Mouse (Mus musculus) embryo, embryonic 10.5 days (tissue): ENCODE results near the gene Abcc8.

Experiments used
- DNase-seq: peaks from one replicate; pipeline ENCODE4 v3.0.0-alpha.2; 2015; ENCODE audit warnings: low spot score

Gene Abcc8

DNA sequence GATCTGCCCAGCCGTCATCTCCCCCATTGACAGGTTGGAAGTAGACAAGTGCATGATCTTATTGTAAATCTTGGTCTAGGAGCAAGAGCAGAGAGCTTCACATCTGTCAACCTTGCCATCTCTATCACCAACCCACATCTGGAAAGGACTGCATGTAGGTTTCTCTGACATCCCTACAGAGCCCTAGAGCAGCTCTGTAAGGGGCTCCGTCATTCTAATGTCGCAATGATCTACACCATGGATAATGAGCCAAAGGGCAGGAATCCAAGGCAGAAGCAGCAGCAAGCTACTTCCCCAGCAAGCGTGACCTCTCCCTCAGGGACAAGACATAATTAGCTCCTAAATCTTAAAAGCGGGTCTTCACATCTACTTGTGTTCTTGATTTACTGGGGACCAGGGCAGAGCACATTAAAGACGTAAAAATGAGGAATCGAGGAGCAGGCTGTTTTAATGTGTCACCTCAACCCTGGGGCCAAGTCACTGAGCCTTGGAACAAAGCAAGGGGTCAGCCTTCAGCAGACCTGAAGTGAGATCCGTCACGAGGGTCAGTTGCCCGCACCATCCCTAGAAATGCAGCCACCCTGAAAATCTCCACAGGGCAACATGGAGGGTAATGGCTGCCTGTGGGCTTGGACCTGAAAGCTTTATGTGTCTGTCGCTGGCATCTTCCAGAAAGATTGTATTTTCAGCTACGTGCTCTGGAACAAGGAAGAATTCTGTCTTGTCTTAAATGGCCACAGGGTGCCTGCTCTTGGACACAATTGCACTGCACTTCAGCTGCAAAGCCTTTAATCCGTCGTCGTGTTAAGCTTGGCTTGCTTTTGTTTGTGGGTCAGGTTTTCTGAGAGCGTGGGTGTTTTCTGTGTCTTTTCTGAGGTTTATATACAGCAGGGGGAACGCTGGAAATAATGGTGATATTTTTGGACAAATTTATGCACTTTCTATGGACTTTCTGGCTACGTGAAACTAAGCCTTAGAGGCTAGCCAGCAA lies 25.0 kb downstream of the Abcc8 start:
- DNase-seq: peak; percentile 35

DNA sequence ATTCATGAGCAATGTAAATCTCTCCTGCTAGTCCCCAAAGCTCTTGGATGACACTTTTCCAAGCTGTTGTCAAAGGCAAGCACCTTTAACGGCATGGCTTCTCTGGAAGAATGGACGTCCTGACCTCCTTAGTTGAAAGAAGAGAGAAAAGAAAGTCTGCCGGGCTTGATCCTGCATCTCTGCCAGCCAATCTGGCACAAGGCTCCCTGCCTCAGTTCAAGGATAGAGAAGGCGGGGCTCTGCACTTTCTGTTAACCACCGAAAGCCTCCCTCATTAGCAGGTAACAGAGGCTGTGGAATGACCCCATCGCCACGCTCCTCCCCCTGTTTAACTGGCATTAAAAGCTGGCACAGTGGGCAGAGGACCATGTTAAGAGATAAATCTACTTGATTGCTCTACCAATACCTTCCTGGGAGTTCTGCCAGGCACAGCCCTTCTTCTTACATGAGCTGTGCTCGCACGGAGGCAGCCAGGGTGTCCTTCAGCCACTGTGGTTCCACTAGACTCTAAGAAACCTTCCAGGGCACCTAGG lies 26.9 kb downstream of the Abcc8 start:
- no peak for DNase-seq

DNA sequence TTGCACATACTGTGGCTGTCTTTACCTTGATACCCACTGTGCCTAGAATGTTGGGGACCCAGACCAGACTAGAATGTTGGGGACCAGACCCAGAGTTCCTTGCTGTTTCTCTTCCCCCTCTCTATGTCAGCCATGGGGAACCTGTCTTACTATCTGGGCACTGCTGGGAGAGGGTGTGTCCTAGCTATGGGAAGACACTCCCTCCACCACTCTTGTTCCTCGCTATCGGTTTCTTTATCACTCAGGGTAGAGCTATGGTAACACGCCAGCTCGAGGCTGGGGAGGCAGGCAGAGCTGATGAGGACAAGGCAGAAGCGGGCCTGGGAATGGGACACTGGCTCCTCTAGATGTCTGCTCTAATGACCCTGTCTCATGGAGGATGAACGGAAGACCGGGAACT lies 32.4 kb downstream of the Abcc8 start:
- no peak for DNase-seq

GRCm38 (mm10) chr7:46146675-46147308 lies 33.0 kb downstream of the Abcc8 start:
- no peak for DNase-seq

DNA sequence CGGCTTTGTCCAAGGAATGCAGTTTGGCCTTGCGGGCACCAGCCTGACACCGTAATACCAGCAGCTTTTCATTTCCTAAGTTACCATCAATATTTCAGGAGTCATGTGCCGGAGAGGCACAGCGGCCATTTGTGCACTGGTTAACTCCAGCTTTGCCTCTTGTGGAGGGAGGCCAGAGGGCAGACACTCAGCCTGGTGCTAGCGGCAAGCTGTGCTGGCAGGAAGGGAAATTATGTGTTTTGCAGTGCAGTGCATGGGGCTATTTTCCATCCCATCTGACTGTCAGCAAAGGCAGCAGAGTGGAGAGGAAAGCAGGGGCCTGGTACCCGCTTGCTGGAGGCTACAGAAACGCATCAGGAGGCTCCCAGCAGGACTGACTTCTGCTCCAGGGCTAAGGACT lies 35.8 kb downstream of the Abcc8 start:
- no peak for DNase-seq

GRCm38 (mm10) chr7:46138329-46138930 lies 41.4 kb downstream of the Abcc8 start:
- no peak for DNase-seq

DNA sequence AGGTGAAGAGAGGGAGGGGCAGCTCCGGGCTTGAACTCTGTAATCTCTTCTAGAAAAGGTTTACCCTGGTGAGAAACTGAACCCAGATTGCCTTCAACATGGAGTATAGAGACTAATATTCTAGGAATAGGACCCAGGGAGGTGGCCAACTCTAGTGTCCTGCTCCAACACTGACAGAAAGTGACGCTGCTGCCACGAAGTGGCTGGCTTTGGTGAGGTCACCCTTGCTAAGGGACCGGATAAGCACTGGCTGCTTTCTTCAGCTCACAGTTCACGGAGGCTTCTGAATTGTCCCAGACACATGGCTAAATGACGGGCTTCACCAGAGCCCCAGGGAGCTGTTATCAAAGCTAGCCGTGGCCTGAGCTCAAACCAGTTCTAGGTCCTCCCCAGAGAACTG lies 46.0 kb downstream of the Abcc8 start:
- peak; percentile 22 for DNase-seq

DNA sequence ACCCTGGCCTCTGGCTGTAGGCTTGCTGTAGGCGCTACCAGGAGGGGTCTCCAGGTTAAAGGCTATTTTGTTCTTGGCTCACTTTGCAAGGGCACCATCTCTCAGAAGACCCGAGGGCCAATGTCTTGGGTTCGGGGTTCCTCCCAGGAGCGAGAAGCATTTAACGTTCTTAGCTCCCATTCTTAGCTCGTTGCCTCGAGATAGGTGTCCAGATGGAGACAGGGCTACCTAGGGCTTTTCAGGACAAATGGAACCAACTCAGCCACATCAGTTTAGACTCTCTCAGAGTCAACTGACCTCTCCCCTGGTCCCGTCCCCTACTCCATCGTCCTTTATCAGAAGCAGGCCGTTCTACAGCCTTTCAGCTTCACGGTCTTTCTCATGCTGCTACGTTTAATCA lies 47.6 kb downstream of the Abcc8 start:
- no peak for DNase-seq

GRCm38 (mm10) chr7:46131806-46132205 lies 48.0 kb downstream of the Abcc8 start:
- no peak for DNase-seq

DNA sequence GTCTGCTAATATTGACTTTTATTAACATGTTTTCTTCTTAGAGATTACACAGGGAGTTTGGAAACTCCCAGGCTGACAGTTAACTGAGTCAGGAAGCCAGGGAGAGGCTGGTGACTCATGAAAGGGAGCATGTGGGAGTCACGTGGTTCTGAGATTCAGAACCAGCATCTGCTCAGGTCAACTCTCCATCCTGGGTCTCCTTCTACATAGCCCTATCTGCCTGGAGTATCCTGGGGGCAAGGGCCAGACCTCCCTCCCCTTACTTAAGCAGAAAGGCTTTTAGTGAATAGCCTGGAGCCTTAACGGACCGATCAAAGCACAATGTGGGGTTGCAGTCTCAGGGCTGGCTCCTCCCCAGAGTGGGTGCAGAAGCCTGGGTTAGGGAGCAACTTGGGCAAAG lies 48.6 kb downstream of the Abcc8 start:
- no peak for DNase-seq

DNA sequence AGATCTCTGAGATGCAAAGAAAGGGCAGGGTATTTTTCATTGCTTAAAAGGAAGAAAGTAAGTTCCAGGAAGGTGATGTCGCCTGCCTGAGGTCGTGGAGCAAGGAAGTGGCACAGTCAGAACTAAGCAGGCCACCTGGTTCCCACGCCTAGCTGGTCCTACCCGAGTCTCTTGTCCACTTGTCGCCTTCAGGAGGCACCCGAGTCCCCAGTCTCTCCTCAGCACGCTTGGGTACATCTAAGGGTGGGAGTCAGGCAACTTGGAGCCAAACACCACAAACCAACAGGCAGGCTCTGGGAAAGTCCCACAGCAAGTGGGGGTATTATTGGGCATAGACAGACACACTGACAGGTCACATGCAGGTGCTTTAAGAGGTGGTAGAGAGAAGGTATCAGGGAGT lies 49.1 kb downstream of the Abcc8 start:
- DNase-seq: no peak

- peak; percentile 20 for DNase-seq
These were observed 50.2 kb downstream of the Abcc8 start for GRCm38 (mm10) chr7:46129463-46130179.

- peak; percentile 20 for DNase-seq
These were observed 51.6 kb downstream of the Abcc8 start for GRCm38 (mm10) chr7:46128196-46128595.

- no peak for DNase-seq
These were observed 54.5 kb downstream of the Abcc8 start for GRCm38 (mm10) chr7:46125340-46125739.

- no peak for DNase-seq
These were observed 55.4 kb downstream of the Abcc8 start for GRCm38 (mm10) chr7:46124460-46124859.

DNA sequence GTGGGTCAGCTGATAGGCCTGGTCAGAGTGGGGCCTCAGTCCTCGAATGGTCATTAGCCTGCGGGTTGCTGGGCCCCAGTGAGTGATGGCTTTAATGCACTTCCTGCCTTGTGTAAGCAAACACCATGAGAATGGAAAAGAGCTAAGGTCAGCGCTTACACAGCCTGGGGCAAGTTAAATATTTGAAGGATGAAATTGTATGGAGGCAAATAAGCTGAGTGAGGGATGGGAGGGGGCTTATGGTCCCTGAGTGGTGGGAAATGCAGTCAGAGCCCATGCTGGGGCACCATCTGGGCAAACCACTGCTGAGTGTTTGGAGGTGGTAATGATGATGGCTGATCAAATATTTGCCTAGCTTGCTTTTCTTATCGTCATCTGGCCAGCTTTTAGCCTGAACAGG lies 56.9 kb downstream of the Abcc8 start:
- DNase-seq: peak; percentile 51

GRCm38 (mm10) chr7:46117035-46117434 lies 62.8 kb downstream of the Abcc8 start:
- DNase-seq: no peak

GRCm38 (mm10) chr7:46116118-46116581 lies 63.7 kb downstream of the Abcc8 start:
- DNase-seq: peak; percentile 17

DNA sequence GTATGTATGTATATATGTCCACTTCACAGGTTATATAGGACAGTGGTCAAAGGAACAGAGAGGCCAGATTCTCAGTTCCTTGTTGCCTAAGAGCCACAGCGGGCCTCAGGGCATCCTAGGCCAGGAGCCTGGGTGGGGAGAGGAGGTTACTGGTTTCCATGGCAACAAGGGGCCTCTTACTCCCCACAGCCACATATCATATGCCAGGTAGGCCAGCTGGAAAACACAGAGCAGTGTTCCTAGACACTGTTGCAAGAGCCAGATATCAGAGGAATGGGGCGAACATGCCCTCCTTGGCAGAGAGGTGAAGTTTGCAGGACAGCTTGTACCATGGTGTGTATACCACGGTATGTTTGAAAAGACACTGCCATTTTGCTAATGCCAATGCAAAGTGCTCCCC lies 66.4 kb downstream of the Abcc8 start:
- peak; percentile 42 for DNase-seq

- no peak for DNase-seq
These were observed 67.9 kb downstream of the Abcc8 start for GRCm38 (mm10) chr7:46111938-46112337.

DNA sequence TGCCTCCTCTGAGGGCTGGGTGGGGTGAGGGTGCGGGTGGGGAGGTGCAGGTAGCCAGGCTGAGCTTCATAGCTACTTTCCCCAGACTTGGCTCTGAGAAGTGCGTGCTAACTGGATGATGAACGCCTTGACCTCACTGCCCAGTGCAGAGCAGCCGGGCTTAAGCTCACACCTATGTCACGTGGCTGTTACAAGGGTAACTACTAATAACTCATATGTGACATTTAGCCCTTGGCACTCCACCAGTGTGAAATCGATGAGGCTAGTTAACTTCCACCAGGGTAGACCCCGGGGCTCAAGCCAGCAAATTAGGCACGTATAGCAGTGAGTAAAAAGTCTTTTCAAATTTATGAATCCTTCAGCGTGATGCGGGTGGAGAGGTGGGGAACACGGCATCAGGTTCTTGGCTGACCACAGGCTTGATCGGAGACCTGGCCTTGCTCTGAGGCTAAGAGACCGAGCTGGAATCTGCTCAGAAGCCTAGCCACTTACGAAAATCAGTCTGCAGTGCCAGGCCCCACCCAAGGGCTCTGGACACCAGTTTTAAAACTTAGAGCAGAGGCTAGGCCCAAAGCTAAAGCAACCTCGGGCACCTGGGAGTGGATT lies 68.5 kb downstream of the Abcc8 start:
- no peak for DNase-seq
